Mouse (Mus musculus) layer of hippocampus, adult 11-12 months (tissue): Measurements from ENCODE around the gene Shq1.

ENCODE experiments used
- DNase-seq: peaks from one replicate; pipeline ENCODE4 v3.0.0; 2022; ENCODE audit warnings: low spot score

The Shq1 gene

DNA sequence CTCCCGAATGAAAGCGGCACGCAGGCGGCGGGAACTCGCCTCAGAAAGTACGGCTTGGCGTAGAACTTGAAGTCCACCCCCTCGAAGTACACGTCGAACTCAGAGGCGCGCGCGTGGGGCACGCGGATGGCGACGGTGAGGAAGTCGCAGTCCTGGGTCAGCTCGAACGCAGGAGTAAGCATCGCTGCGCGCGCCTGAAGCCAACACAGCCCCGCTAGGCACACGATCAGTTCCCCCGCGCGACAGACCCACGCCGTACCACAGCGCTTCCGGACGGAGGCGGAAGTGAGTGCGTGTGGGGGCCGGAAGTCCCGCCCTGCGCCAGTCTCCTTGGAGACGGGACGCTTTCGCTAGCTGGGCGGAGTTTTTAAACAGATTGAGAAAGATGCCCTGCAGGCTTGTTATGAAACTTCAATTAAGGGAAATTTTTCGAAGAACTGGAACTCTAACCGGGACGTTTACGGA is at the start of gene Shq1:
Shq1 (minus strand) TSS at position 278 of the 465 bp plus-strand sequence.
- peak; percentile 87 for DNase-seq

DNA sequence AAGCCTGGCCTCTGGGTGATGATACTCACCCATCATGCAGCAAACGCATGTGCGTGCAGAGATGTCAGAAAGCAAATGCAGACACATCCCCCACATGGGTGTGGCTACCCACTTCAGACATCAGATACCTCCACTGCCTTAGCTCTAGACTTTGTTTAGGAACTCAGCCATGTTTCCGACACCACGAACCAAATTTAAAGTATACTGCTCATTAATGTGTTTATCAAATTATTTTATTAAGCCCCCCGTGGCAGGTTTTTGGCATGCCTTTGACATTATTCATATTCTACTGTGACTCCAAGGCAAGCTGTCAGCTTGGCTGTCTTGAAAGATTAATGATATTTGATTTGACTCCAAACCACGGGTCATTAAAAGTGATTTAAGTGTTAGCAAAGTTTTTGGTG is 49.1 kb upstream of the Shq1 start:
- no peak for DNase-seq

GRCm38 (mm10) chr6:100716817-100717216 is 45.9 kb upstream of the Shq1 start:
- DNase-seq, result no peak

GRCm38 (mm10) chr6:100716152-100716551 is 45.2 kb upstream of the Shq1 start:
- no peak for DNase-seq

DNA sequence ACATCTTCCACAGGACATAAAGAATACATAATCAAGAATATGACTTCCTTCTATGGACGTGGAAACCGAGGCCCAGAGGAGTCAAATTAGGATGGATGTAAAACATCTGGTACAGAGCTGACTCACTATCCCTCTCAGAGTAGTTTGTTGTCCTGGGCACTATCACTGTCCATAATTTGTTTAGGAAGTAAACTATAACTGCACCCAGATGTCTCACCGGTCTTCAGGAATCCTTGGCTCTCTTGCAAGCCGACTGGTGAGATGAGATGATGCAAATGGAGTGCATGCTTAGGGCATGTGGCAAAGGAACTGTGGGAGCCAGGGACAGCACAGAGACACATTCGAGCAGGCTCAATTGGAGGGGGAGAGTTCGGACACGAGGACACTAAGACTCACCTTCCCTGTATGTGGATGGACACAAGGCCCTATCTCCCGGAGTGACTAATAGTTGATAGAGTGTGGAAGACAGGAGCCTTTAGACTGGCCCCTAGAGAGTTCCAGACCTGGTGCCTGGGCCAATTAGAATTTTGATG is 44.4 kb upstream of the Shq1 start:
- no peak for DNase-seq

GRCm38 (mm10) chr6:100710866-100711265 is 39.9 kb upstream of the Shq1 start:
- DNase-seq, result no peak

DNA sequence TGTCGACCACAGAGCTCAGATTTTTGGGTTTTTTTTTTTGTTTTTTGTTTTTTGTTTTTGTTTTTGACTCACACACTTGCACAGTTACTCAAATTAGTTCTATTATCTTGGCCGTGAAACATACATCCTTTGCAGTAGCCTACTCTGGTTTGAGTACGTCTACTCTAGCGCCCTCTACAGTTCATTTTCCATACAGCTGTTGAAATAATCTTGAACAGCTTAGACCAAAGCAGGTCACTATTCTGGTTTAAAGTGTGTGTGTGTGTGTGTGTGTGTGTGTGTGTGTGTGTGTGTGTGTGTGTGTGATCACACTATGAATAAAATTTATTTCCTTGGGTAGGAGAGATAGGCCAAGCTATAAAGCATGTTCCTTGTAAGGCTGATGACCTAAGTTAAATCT is 39.2 kb upstream of the Shq1 start:
- no peak for DNase-seq

GRCm38 (mm10) chr6:100709483-100709882 is 38.5 kb upstream of the Shq1 start:
- no peak for DNase-seq

- no peak for DNase-seq
Observed at GRCm38 (mm10) chr6:100708996-100709395, 38.0 kb upstream of the Shq1 start.

GRCm38 (mm10) chr6:100708248-100708647 is 37.3 kb upstream of the Shq1 start:
- no peak for DNase-seq

- DNase-seq, result no peak
Observed at GRCm38 (mm10) chr6:100707557-100707956, 36.6 kb upstream of the Shq1 start.

- DNase-seq, result no peak
Observed at GRCm38 (mm10) chr6:100706861-100707260, 35.9 kb upstream of the Shq1 start.

- no peak for DNase-seq
Observed at GRCm38 (mm10) chr6:100705366-100705811, 34.4 kb upstream of the Shq1 start.

- DNase-seq, result peak; percentile 15
Observed at GRCm38 (mm10) chr6:100704574-100705365, 33.8 kb upstream of the Shq1 start, which contains the start of gene Gxylt2. Gxylt2 (plus strand) TSS chr6:100704734.

GRCm38 (mm10) chr6:100704197-100704573 is 33.2 kb upstream of the Shq1 start:
- DNase-seq, result no peak

DNA sequence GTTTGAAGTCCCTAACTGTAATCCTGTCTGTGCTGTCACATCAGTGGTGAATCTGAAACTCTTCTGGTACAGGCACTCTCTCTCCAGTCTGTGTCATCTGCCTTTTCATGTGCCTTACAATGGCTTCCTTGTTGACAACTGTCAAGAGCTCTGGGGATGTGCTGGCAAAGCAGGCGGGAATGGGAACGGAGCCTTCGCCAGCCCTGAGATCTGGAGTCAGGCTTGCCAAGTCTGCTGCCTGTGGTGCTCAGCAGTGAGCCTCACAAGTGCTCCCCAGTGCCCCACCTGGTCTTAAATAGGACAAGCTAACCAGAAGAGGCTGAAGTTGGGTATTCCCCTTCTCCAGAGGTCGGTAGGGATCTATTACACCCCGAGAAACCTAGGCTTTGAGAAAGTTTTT is 29.8 kb upstream of the Shq1 start:
- peak; percentile 43 for DNase-seq

GRCm38 (mm10) chr6:100699986-100700385 is 29.0 kb upstream of the Shq1 start:
- no peak for DNase-seq

DNA sequence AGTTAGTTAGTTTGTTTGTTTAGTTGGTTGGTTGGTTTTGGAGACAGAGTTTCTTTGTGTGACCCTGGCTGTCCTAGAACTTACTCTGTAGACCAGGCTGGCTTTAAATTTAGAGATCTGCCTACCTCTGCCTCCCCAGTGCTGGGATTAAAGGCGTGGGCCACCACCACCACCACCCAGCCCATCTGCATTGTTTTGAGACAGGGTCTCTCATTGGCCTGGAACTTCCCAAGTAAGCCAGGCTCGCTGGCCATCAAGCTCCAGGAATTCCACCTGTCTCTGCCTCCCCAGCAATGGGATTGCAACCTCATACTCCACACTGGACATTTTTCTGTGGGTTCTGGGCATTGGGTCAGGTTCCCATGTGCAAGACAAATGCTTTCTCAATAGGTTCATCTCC is 15.4 kb upstream of the Shq1 start:
- no peak for DNase-seq

DNA sequence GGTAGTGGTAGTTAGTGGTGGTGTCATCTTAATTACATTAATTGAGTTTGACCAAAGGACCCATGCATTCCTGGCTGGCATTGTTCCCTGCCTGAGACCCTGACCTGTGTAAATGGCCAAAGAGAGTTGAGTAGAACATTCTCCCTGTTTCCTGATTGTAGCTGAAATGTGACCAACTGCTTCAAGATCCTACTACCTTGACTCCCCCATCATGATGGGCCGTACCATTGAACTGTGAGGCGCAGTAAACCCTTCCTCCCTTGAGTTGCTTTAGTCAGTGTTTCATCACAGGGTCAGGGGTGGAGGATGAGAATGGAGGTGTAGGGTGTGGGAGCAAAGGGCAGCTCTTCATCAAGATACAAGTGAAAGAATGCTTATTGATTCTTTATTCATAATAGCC is 7.7 kb upstream of the Shq1 start:
- DNase-seq, result no peak

DNA sequence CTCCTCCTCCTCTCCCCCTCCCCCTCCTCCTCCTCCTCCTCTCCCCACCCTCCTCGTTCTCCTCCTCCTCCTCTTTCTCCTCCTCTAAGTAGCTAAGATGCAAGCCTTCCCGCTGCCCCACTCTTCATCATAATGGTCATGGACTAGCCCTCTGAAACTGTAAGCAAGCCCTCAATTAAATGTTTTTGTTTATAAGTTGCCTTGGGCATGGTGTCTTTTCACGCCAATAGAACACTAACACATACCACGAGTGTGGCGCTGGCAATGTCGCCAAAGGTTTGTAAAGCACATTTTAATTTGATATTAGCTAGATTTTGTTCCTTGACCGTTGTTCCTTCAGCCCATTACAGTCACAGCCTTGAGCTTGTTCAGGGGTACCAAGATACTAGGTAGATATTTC is 5.5 kb upstream of the Shq1 start:
- no peak for DNase-seq

DNA sequence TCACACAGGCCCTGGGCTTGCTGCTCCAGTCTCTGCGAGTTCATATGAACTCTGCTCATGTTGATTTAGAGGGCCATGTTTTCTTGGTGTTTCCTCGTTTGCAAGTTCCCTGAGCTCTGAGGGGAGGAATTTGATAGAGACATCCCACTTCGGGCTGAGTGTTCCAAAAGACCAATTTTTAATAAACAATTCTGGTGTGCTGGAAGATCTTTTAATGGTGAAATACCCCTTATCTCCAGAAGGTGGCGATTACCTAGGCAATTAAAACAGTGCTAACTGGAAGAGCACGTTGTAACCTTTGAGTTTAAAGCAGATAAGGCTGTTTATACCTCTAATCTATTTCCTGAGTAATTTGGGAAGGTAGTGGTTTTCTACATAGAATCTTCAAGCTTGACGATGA is 4.0 kb upstream of the Shq1 start:
- DNase-seq, result no peak

GRCm38 (mm10) chr6:100671401-100671800 is 444 bp upstream of the Shq1 start:
- no peak for DNase-seq

GRCm38 (mm10) chr6:100670370-100670841 is 551 bp downstream of the Shq1 start:
- DNase-seq, result peak; percentile 51

GRCm38 (mm10) chr6:100668858-100669257 is 2.1 kb downstream of the Shq1 start:
- DNase-seq, result no peak
